Mouse (Mus musculus) cortical plate, adult 2 months (tissue): ENCODE data around the gene Ren1. TPM values are rescaled to one million over a fixed set of nuclear protein-coding genes. Genes with fewer than 3 reads are reported as not detected.
A peak's percentile ranks its signal among the peaks of the same experiment; 100 is the strongest.

ENCODE experiments used
- H3K27ac ChIP-seq: fragments of 200-500 bp; 2 replicates; pipeline ENCODE4 v1.5.1; 2012; ENCODE audit warnings: low read length, control low read depth, inconsistent platforms; ENCODE audit not compliant: insufficient read depth
- H3K4me1 ChIP-seq: fragments of 200-500 bp; 2 replicates; pipeline ENCODE4 v1.6.1; 2011; ENCODE audit warnings: low read length; ENCODE audit not compliant: control insufficient read depth, insufficient read depth
- H3K4me3 ChIP-seq: fragments of 200-500 bp; 2 replicates; pipeline ENCODE4 v1.5.1; 2011; ENCODE audit warnings: mild to moderate bottlenecking, low read length, control low read depth; ENCODE audit not compliant: insufficient read depth
- CTCF ChIP-seq: fragments of 200-500 bp; IDR thresholded peaks from 2 replicates; pipeline ENCODE4 v1.5.1; 2011; ENCODE audit warnings: mild to moderate bottlenecking, control low read depth, low read length; ENCODE audit not compliant: insufficient read depth; ENCODE audit errors: extremely low read depth
- POLR2A ChIP-seq: fragments of 200-500 bp; IDR thresholded peaks from 2 replicates; pipeline ENCODE4 v1.6.1; 2011; ENCODE audit warnings: mild to moderate bottlenecking, low read length, control low read depth; ENCODE audit not compliant: insufficient read depth; ENCODE audit errors: extremely low read depth
- polyA plus RNA-seq: library from polyadenylated mRNA; depleted of rRNA; stranded (reverse); fragments of >200 nt; gene quantifications from 2 replicates; pipeline ENCODE4 v1.2.3, GENCODE M21; 2012

Gene Ren1
- polyA plus RNA-seq, 1 experiment = 0.06 TPM

GRCm38 (mm10) chr1:133370352-133370751 lies 20.0 kb downstream of the Ren1 start:
- Histone ChIP-seq H3K4me1 (peaks cover 6% of the 10 kb centered on the region), H3K27ac (no peak overlapping the region), H3K4me3 (no peak overlapping the region)
- TF ChIP-seq CTCF = no peak

GRCm38 (mm10) chr1:133371431-133371830 lies 21.1 kb downstream of the Ren1 start:
- no peak overlapping the region for H3K27ac ChIP-seq
- TF ChIP-seq POLR2A (no peak), CTCF (no peak)
- H3K4me1 ChIP-seq = peaks cover 6% of the 10 kb centered on the region
- no peak overlapping the region for H3K4me3 ChIP-seq

- TF ChIP-seq POLR2A (no peak), CTCF (no peak)
Observed at GRCm38 (mm10) chr1:133372113-133372512, 21.8 kb downstream of the Ren1 start.

GRCm38 (mm10) chr1:133375696-133376346 lies 25.5 kb downstream of the Ren1 start:
- TF ChIP-seq CTCF = no peak
- TF ChIP-seq POLR2A = no peak
- no peak overlapping the region for H3K4me3 ChIP-seq

More at GRCm38 (mm10) chr1:133372113-133372512, 21.8 kb downstream of the Ren1 start:
- Histone ChIP-seq H3K4me1 (peaks cover 6% of the 10 kb centered on the region), H3K27ac (no peak overlapping the region), H3K4me3 (no peak overlapping the region)

GRCm38 (mm10) chr1:133377547-133377946 lies 27.2 kb downstream of the Ren1 start:
- Histone ChIP-seq H3K27ac (no peak overlapping the region), H3K4me1 (no peaks in the 10 kb centered on the region), H3K4me3 (no peak overlapping the region)
- TF ChIP-seq CTCF = no peak
- TF ChIP-seq POLR2A = no peak

More at GRCm38 (mm10) chr1:133375696-133376346, 25.5 kb downstream of the Ren1 start:
- no peak overlapping the region for H3K27ac ChIP-seq
- H3K4me1 ChIP-seq = no peaks in the 10 kb centered on the region

GRCm38 (mm10) chr1:133379254-133379985 lies 29.1 kb downstream of the Ren1 start:
- Histone ChIP-seq H3K4me3 (no peak overlapping the region), H3K27ac (no peak overlapping the region), H3K4me1 (no peaks in the 10 kb centered on the region)
- TF ChIP-seq CTCF (no peak), POLR2A (no peak)

- H3K4me1 ChIP-seq = no peaks in the 10 kb centered on the region
- no peak overlapping the region for H3K4me3 ChIP-seq
- H3K27ac ChIP-seq = no peak overlapping the region
- no peak for TF ChIP-seq POLR2A
- no peak for TF ChIP-seq CTCF
Observed at GRCm38 (mm10) chr1:133379986-133380320, 29.6 kb downstream of the Ren1 start.

- no peak for TF ChIP-seq POLR2A
- peak; percentile 47; the same call in 1 of the 2 replicates for TF ChIP-seq CTCF
- H3K4me3 ChIP-seq = no peak overlapping the region
- H3K4me1 ChIP-seq = no peaks in the 10 kb centered on the region
- no peak overlapping the region for H3K27ac ChIP-seq
Observed at GRCm38 (mm10) chr1:133380347-133381065, 30.2 kb downstream of the Ren1 start.

- Histone ChIP-seq H3K4me3 (no peak overlapping the region), H3K27ac (no peak overlapping the region), H3K4me1 (no peaks in the 10 kb centered on the region)
- TF ChIP-seq CTCF (peak; percentile 84), POLR2A (no peak)
Observed at GRCm38 (mm10) chr1:133382008-133382407, 31.7 kb downstream of the Ren1 start.
